Mouse (Mus musculus): ENCODE data around the gene Asb8. TPM values are rescaled to one million over a fixed set of nuclear protein-coding genes. Genes with fewer than 3 reads are reported as not detected.
A peak's percentile ranks its signal among the peaks of the same experiment; 100 is the strongest.

Gene Asb8
- polyA plus RNA-seq, 3 experiments from 2014 or later: 37.1 to 44.9 (median 41.2) TPM

DNA sequence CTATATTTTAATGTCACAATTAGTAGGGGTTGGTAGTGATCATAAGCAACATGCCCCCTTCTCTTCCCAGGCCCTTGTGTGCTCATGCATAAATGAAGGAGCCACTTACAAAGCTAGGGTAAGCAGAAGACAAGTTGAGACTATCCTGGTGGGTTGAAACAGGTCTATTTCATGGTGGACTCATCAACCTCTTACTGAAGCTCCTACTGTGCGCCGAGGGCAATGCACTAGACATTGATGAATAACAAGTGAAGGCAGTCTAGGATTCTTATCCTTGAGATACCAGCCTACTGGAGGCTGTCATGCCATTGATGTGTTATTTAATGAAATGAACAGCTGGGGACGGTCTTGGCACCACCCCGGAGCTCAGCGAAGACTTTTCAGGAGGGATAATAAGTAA is 10.2 kb downstream of the Asb8 start:
- no peak for ATAC-seq

- no peak for ATAC-seq
Observed at GRCm38 (mm10) chr15:98154631-98155030, 10.8 kb downstream of the Asb8 start.

DNA sequence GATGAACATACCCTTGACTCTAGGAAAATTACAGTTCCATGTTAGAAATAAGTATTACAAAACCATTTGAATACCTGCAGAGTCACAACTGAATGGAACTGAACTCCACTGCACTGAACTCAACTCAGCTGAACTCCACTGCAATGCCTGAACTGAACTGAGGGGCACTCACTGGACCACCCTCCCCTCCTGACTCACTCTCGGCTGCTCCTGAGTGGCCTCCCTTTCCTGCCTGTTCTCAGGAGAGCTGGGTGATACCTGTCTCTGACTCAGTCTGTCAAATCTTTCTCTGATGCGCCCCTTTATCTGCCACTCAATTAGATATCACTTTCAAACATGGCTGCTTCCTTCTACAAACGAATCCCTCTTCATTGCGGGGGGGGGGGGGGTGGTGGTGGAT is 11.3 kb downstream of the Asb8 start:
- ATAC-seq: no peak

DNA sequence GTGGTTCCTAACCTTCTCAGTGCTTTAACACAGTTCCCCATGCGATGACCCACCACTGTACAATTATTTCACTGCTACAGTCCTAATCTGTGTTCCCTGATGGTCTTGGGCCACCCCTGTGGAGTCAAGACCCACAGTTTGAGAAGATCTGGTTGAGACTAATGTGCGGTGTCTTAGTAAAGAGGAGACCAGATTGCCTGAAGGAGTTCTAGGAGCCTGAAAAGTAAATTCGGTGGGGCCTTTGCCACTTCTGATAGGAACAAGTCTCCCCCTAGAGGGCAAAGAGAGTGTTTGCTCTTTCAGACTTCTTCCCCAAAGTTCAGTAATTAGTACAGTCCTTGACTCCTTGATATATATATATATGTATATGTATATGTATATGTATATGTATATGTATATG is 11.8 kb downstream of the Asb8 start:
- ATAC-seq: peak; percentile 78

DNA sequence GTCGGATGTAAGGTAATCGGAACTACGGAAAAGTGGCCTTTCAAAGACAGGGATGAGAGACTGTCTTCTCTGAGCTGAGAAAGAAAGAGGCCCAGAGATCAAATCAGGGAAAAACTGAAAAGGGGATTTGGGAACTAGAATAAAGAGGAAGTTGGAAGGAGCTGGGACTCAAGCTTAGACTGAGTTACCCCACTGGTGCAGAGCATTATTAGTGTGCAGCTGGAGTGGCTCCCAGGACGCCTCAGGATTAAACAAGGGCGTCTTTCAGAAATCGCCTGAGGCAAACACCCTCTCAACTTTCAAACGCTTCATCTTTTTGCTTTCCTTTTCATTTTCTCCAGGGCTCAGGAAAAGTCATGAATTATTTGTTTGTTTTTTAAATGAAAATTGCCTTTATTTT is 12.5 kb downstream of the Asb8 start:
- no peak for ATAC-seq

DNA sequence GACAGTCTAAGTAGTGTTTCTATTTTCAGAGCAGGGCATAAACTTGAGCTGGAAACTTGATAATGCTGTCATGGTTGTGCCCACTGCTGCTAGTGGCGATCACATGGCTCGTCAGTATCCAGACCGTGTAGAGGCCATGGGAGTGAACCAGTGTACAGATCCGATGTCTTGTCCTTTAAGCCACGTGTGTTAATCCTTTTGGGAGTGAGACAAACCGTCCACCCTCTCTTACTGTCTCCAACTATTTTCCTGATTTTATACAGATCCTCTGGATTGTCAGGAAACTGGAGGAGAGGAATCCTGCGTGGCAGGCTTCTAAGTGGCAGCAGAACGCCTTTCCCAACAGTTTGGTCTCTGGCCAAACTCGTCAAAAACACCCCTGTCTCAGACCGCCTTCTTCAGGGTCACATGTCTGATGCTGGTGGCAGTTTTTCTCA is 16.2 kb downstream of the Asb8 start:
- ATAC-seq: no peak

DNA sequence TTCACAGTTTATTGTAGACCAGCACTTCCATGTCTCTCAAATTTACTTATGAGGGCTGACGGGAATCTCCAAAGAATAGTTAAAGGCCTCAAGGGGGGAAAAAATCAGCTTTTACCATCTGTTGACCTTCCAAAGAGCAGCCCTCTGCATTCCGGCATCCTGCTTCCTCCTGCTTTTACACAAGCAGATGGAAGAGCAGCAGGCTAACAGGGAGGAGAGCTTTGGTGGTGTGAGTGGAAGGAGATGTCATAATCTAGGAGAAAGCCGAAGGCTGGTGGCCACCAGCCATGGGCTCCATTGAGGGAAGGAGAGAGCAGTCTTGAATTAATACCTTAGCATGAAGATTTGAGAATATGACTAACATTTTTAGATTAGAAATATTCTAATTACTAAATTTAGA is 17.1 kb downstream of the Asb8 start:
- ATAC-seq: no peak

- peak; percentile 95 for ATAC-seq
Observed at GRCm38 (mm10) chr15:98145559-98146181, 19.8 kb downstream of the Asb8 start.

DNA sequence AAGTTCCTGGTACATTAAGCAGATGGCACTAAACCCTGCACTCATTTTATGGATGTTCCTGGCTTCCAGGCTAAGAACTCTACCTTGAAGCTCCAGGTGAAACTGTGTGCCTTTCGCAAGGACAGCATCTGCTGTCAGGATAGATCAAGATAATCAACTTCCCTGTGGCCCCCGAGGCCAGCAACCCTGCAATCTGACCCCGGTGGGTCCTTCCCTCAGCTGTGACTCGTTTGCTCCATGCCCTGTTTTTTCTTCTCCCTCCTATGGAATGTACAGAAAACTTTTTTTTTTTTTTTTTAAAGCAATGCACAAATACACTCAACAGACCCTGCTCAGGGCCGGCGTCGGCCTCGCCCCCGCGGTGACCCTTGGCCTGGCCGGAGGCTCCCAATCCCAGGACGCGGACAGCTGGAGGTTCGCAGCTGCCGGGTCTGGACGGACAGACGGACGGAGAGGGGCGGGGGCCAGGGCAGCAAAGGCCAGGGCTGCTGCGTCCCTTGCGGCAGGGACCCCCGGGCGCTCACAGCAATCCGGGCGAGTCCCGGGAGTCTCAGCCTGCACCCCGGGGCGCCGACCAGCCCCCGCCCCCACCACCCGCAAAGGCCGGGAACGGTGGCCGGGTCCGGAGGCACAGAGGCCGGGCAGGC is 20.4 kb downstream of the Asb8 start:
- no peak for ATAC-seq

GRCm38 (mm10) chr15:98142515-98142914 is 22.9 kb downstream of the Asb8 start:
- ATAC-seq: no peak

GRCm38 (mm10) chr15:98140809-98141208 is 24.6 kb downstream of the Asb8 start:
- ATAC-seq: no peak

DNA sequence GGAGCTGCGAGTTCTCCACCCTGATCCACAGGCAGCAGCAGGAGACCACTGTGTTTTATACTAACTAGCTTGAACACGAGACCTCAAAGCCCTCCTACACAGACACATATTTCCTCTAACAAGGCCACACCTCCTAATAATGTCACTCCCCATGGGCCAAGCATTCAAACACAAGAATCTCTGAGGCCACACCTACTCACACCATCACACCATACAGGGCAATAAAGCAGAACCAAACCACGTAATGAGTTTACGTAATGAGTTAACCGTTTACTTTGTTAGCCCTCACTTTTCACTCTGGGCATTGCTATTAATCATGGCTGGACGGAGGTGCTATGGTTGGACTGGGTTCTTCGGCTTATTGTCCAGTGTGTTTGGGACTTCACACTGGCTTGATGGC is 25.7 kb downstream of the Asb8 start:
- no peak for ATAC-seq

DNA sequence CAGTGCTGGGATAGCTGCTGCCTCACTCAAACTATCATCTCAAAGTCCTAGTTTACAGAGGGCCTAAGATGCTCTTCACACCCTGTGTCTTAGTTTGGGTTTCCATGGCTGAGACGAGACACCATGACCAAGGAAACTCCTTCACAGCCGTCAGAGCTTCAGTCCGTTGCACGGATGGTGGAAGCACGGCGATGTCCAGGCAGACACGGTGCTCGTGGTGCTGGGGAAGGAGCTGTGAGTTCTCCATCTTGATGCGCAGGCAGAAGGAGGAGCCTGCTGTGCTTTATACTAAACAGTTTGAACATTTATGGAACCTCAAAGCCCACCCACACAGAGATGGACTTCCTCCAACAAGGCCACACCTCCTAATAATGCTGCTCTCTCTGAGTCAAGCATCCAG is 28.6 kb downstream of the Asb8 start:
- no peak for ATAC-seq

- ATAC-seq: no peak
Observed at GRCm38 (mm10) chr15:98135671-98136070, 29.8 kb downstream of the Asb8 start.

DNA sequence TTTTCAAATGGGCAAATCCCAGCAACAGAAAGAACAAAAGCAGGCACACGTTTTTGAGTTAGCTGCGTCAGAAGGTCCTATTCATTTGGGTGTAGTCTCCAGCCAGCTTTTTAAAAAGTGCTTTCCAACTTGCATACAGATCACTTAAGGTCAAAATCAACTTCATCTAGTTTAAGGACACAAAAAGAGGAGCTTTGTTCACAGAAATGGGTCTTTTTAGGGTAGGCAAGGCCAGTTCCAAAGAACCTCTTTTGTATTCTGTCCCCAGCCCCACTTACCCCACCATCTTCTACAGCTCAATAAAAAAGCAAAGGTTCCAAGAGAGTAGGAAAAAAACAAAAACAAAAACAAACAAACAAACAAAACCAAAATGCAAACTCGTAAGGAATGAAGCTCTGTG is 30.8 kb downstream of the Asb8 start:
- ATAC-seq: no peak

- no peak for ATAC-seq
Observed at GRCm38 (mm10) chr15:98134034-98134433, 31.4 kb downstream of the Asb8 start.

- no peak for ATAC-seq
Observed at GRCm38 (mm10) chr15:98133471-98133870, 32.0 kb downstream of the Asb8 start.

GRCm38 (mm10) chr15:98131942-98132655 is 33.3 kb downstream of the Asb8 start:
- no peak for ATAC-seq

- ATAC-seq: no peak
Observed at GRCm38 (mm10) chr15:98131451-98131850, 34.0 kb downstream of the Asb8 start.

DNA sequence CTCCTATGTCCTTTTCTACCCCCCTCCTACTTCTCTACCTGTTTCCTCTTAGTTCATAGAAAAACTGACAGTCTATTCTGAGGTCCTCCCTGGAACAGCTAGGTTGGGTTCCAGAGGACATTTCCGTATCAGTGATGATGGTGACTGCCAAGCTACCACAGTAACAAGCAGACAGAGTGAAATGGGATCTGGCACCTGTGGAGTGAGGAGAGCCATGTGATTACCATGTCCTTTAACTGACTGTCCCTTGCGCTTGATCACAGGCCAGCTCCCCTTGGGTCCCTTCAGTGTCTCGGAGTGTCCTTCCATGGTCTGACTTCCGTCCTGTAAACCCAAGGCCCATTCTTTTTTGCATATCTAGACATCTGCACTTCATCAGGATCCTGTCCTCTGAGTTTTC is 34.4 kb downstream of the Asb8 start:
- ATAC-seq: no peak

GRCm38 (mm10) chr15:98120831-98121230 is 44.6 kb downstream of the Asb8 start:
- no peak for ATAC-seq

DNA sequence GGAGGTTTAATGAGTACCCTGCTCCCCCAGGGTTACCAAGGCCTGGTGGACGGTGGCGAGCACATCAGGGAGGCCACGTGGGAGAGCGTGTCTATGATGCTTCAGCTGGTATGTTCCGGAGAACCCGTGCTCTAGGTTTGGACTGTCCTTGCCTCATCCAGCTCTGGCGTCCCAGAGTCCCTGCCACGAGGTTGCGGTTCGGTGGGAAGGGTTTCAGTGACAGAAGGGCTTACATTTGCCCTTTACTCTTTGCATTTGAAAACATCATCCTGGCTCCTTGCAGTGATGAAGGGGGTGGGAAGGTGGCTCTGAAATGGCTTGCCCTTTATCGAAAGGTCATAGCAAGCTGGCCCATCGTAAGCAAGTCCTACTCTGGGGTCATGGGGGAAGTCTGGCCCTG is 46.1 kb downstream of the Asb8 start:
- no peak for ATAC-seq

- ATAC-seq: no peak
Observed at GRCm38 (mm10) chr15:98116287-98116686, 49.1 kb downstream of the Asb8 start.

- ATAC-seq: no peak
Observed at GRCm38 (mm10) chr15:98115779-98116163, 49.7 kb downstream of the Asb8 start.
